Comparison of ENCODE assay signal across 8 mouse cellular contexts in the genomic region with DNA sequence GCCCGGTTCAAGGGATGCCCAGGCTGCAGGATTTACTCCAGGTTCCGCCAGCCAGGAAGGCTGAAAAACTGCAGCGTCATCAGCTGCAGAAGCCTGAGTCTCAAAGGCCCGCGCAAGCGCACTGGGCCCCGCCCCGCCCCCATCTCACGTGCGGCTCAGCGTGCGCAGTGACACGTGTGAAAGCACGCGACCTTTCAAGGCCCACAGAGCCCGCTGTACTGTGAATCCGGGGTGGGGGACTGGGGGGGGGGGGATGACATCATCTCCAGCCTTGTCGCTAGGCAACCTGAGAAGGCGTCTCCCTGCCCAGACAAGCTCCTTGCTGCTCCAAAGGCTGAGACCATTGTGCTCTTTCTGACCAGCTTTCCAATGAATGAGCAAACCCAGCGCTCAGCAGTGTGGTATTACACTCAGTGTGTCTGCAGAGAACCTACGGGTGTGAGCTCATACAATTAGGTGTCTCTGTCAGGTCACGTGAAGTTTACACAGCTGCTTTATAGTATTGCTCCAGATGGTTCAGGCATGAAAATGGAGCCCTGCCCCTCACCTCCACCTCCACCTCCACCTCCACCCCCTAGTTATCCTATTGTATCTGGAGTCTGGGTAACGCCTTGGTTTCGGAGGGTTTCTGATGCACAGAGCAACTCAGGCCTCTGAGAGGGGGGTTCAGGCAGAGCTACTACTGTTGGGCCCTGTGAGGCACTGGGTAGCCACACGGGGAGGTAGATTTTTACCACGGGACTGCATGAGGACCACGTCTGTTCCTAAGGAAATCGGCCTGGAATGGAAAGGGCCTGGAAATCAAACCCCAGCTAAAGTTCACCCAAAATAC. TPM values are rescaled to one million over a fixed set of nuclear protein-coding genes. Genes with fewer than 3 reads are reported as not detected.
A peak's percentile ranks its signal among the peaks of the same experiment; 100 is the strongest.
DNase-seq lines count a peak whose midpoint lies in the region; ATAC-seq and TF ChIP-seq lines count a peak whose summit lies in the region.

No protein-coding gene starts in this region.

- 0 out of 2 replicates have a peak overlapping the region, but pooled peaks have one; percentile 11 for H3K27ac ChIP-seq in brown adipose tissue, adult 24 weeks (replicated peaks; ENCODE audit: low read depth, low read length)
- peak overlapping the region; percentile 29 to 52; a peak in 2 of 4 replicates for H3K27ac ChIP-seq in heart, embryonic 14.5 days (replicated peaks in 1 of 2; ENCODE audit: control insufficient read depth in 1 of 2, insufficient read depth in 1 of 2, low read depth in 2 of 2, low read length in 2 of 2)
- no peak overlapping the region for H3K27ac ChIP-seq in liver, embryonic 11.5 days (ENCODE audit: low read depth, low read length)

- DNase-seq in fibroblast of lung, adult 2 months (ENCODE audit: low read depth), result peak; percentile 90
- DNase-seq in kidney, postnatal 10 days, result peak; percentile 96
- peak; percentile 90 for DNase-seq in liver, embryonic 11.5 days (ENCODE audit: low spot score)
- peak; percentile 97 for DNase-seq in splenic B cell, adult 2 months (ENCODE audit: low read depth, low spot score)

- no peaks in the 10 kb centered on the region for H3K27me3 ChIP-seq in C2C12 (ENCODE audit: control insufficient read depth, insufficient read depth, insufficient read length)
- H3K27me3 ChIP-seq in heart, embryonic 14.5 days (ENCODE audit: control insufficient read depth, insufficient read depth, low read length), result no peaks in the 10 kb centered on the region
- 0 out of 2 replicates have a peak, but pooled peaks cover 3% of the 10 kb centered on the region for H3K27me3 ChIP-seq in liver, embryonic 11.5 days (replicated peaks; ENCODE audit: control insufficient read depth, insufficient read depth, low read length)
- H3K27me3 ChIP-seq in myocyte (ENCODE audit: control insufficient read depth, insufficient read depth, insufficient read length), result no peaks in the 10 kb centered on the region
- no peaks in the 10 kb centered on the region for H3K27me3 ChIP-seq in splenic B cell, adult 2 months (ENCODE audit: control insufficient read depth, insufficient read depth, low read length, poor library complexity, severe bottlenecking)

- TF ChIP-seq CTCF in C2C12 (IDR thresholded peaks at IDR 0.05; ENCODE audit: control insufficient read depth, insufficient read depth, insufficient read length), result no peak

- H3K79me2 ChIP-seq in C2C12 (ENCODE audit: control insufficient read depth, insufficient read depth), result peaks cover 7% of the 10 kb centered on the region
- peaks cover 23% of the 10 kb centered on the region for H3K79me2 ChIP-seq in myocyte (ENCODE audit: control insufficient read depth, insufficient read depth)

- peaks cover 4% of the 10 kb centered on the region; the same call in 1 of the 2 replicates for H3K4me1 ChIP-seq in brown adipose tissue, adult 24 weeks (ENCODE audit: control insufficient read depth, insufficient read depth, insufficient read length, low read length)
- peaks cover 15 to 36% of the 10 kb centered on the region in 2 experiments for H3K4me1 ChIP-seq in heart, embryonic 14.5 days (ENCODE audit: control insufficient read depth in 2 of 2, insufficient read depth in 2 of 2, low read length in 2 of 2)
- H3K4me1 ChIP-seq in liver, embryonic 11.5 days (replicated peaks; ENCODE audit: control insufficient read depth, insufficient read depth, low read length), result 0 out of 2 replicates have a peak, but pooled peaks cover 2% of the 10 kb centered on the region

- H3K36me3 ChIP-seq in C2C12 (ENCODE audit: control insufficient read depth, insufficient read depth) (no peaks in the 10 kb centered on the region), myocyte (ENCODE audit: control insufficient read depth, insufficient read depth) (no peaks in the 10 kb centered on the region)
- peaks cover 20% of the 10 kb centered on the region; the same call in 1 of the 2 replicates for H3K36me3 ChIP-seq in heart, embryonic 14.5 days (ENCODE audit: control insufficient read depth, insufficient read depth, low read length)
- no peaks in the 10 kb centered on the region for H3K36me3 ChIP-seq in liver, embryonic 11.5 days (ENCODE audit: control insufficient read depth, insufficient read depth, low read length)
- H3K36me3 ChIP-seq in splenic B cell, adult 2 months (ENCODE audit: control insufficient read depth, insufficient read depth, low read length, poor library complexity, severe bottlenecking), result no peaks in the 10 kb centered on the region; the same call in 1 of the 2 replicates

- H3K9ac ChIP-seq in heart, embryonic 14.5 days (ENCODE audit: low read length), result peak overlapping the region; percentile 62
- no peak overlapping the region for H3K9ac ChIP-seq in liver, embryonic 11.5 days (ENCODE audit: low read depth, low read length)

- peak; percentile 83 for ATAC-seq in heart, embryonic 14.5 days (ENCODE audit: insufficient number of reproducible peaks, insufficient read depth, low FRiP score, low read depth)
- ATAC-seq in liver, embryonic 11.5 days (replicated peaks; ENCODE audit: low FRiP score), result peak; percentile 80

- peak; percentile 27 for TF ChIP-seq POLR2A in myocyte (IDR thresholded peaks at IDR 0.05; ENCODE audit: insufficient read length, low read depth)

- peak overlapping the region; percentile 66 for H3K4me2 ChIP-seq in heart, embryonic 14.5 days (ENCODE audit: low read length)
- peak overlapping the region; percentile 38 for H3K4me2 ChIP-seq in liver, embryonic 11.5 days
- H3K4me2 ChIP-seq in myocyte (ENCODE audit: low read depth), result peak overlapping the region; percentile 84

- H3K79me3 ChIP-seq in C2C12 (ENCODE audit: low read depth), result no peaks in the 10 kb centered on the region

- H3K9me3 ChIP-seq in heart, embryonic 14.5 days (ENCODE audit: control insufficient read depth, low read length), result no peaks in the 10 kb centered on the region
- H3K9me3 ChIP-seq in liver, embryonic 11.5 days (ENCODE audit: control insufficient read depth, low read length), result no peaks in the 10 kb centered on the region

- H3ac ChIP-seq in C2C12 (ENCODE audit: control insufficient read depth, insufficient read length, low read depth), result no peak overlapping the region
- no peak overlapping the region for H3ac ChIP-seq in myocyte (ENCODE audit: control insufficient read depth, insufficient read length)

- 8% methylated on average over 28 of the region's 28 CpGs for WGBS in heart, embryonic 14.5 days
- 14% methylated on average over 28 of the region's 28 CpGs for WGBS in liver, embryonic 11.5 days

- no peak overlapping the region for H3K4me3 ChIP-seq in C2C12 (ENCODE audit: insufficient read depth, poor library complexity, severe bottlenecking)
- H3K4me3 ChIP-seq in brown adipose tissue, adult 24 weeks (ENCODE audit: insufficient read depth, low read depth, low read length), result no peak overlapping the region
- peak overlapping the region; percentile 12 to 17; a peak in 2 of 4 replicates for H3K4me3 ChIP-seq in heart, embryonic 14.5 days (ENCODE audit: control insufficient read depth in 1 of 2, insufficient read depth in 1 of 2, low read depth in 1 of 2, low read length in 2 of 2)
- H3K4me3 ChIP-seq in liver, embryonic 11.5 days (ENCODE audit: low read depth, low read length), result no peak overlapping the region
- H3K4me3 ChIP-seq in myocyte, result peak overlapping the region; percentile 5

TF ChIP-seq in C2C12, 6 proteins besides CTCF, POLR2A, EP300 and RAD21:
- no peak for TF ChIP-seq FOSL1 (IDR thresholded peaks at IDR 0.05; ENCODE audit: insufficient read depth, low read length, poor library complexity, severe bottlenecking)
- TF ChIP-seq USF1 (IDR thresholded peaks at IDR 0.05; ENCODE audit: low read depth), result no peak
- TF ChIP-seq MYOG (IDR thresholded peaks at IDR 0.05; ENCODE audit: control insufficient read depth, extremely low read depth, insufficient read length), result no peak
- peak; percentile 95 for TF ChIP-seq MAX (IDR thresholded peaks at IDR 0.05)
- no peak for TF ChIP-seq CEBPB (IDR thresholded peaks at IDR 0.05; ENCODE audit: low read depth)
- peak; percentile 46 for TF ChIP-seq MYOD1 (IDR thresholded peaks at IDR 0.05; ENCODE audit: control insufficient read depth, insufficient read length, low read depth)

TF ChIP-seq in myocyte, 11 proteins besides CTCF, POLR2A, EP300 and RAD21:
- TF ChIP-seq MYOD1 (IDR thresholded peaks at IDR 0.05; ENCODE audit: control insufficient read depth in 1 of 3, insufficient read length in 2 of 3, low read depth in 2 of 3), result no peak
- peak; percentile 73 for TF ChIP-seq POLR2AphosphoS2 (IDR thresholded peaks at IDR 0.05; ENCODE audit: insufficient read length, low read depth)
- peak; percentile 49 for TF ChIP-seq USF1 (IDR thresholded peaks at IDR 0.05; ENCODE audit: low read depth)
- peak; percentile 94 for TF ChIP-seq MAX (IDR thresholded peaks at IDR 0.05; ENCODE audit: low read depth)
- TF ChIP-seq TCF12 (IDR thresholded peaks at IDR 0.05; ENCODE audit: insufficient read depth, poor library complexity, severe bottlenecking), result no peak
- peak in 1 of 3 experiments; percentile 37 for TF ChIP-seq MYOG (IDR thresholded peaks at IDR 0.05; ENCODE audit: control insufficient read depth in 1 of 3, insufficient read depth in 1 of 3, insufficient read length in 2 of 3, low read depth in 2 of 3)

RNA-seq across cellular contexts. Expression of a gene that starts 9.4 kb away (rescaled TPM):
- 3.9 TPM for polyA plus RNA-seq in C2C12 (2012; fragmentation: generic; extraction: Trizol)
- polyA plus RNA-seq in brown adipose tissue, adult 24 weeks (2012; ENCODE audit: insufficient read depth, insufficient read length, missing spikeins), result 10.6 and 11.3 TPM in 2 replicates
- polyA plus RNA-seq in heart, embryonic 14.5 days (2014; fragmentation: Nextera tagmentation; extraction: Ambion mirVana), result 6.6 and 8.6 TPM in 2 replicates
- polyA plus RNA-seq in liver, embryonic 11.5 days (2014; fragmentation: Nextera tagmentation; extraction: Ambion mirVana), result 0.34 and 0.45 TPM in 2 replicates
- 15.6 TPM for polyA plus RNA-seq in myocyte (2012; fragmentation: generic; extraction: Trizol)

Comparison
In these comparisons a context has a peak if more than half of its experiments do, and no peak if none do; other contexts are left out.
1. H3K4me3 ChIP-seq: peak in heart, embryonic 14.5 days (2 of 2) and myocyte (single experiment); none in C2C12 (single experiment), brown adipose tissue, adult 24 weeks (single experiment) and liver, embryonic 11.5 days (single experiment).
2. Peak in every context shown above with its lines, with median percentiles within 50 percentile points of each other: DNase-seq and H3K4me2 ChIP-seq.